Mouse (Mus musculus) heart, embryonic 15.5 days (tissue): ENCODE measurements around the gene Krtap11-1. TPM values are rescaled to one million over a fixed set of nuclear protein-coding genes. Genes with fewer than 3 reads are reported as not detected.

Experiments used
- polyA plus RNA-seq: library from polyadenylated mRNA; unstranded; fragments of >200 nt; fragmentation: Nextera tagmentation; extraction: Ambion mirVana; gene quantifications from 2 replicates; pipeline ENCODE4 v1.2.1, GENCODE M21; 2015

The Krtap11-1 gene
- polyA plus RNA-seq, 1 experiment from 2014 or later = not detected

Other genes starting within 250 kb of the Krtap11-1 start
- gene Krtap21-1, start 167.3 kb downstream of the Krtap11-1 start, polyA plus RNA-seq = not detected in 2 replicates
- gene Krtap6-2, start 151.1 kb downstream of the Krtap11-1 start, polyA plus RNA-seq = not detected in 2 replicates
- not detected in 2 replicates for gene Krtap8-1, start 83.2 kb downstream of the Krtap11-1 start, polyA plus RNA-seq
- gene Krtap7-1, start 62.9 kb downstream of the Krtap11-1 start, polyA plus RNA-seq = not detected in 2 replicates